Mouse (Mus musculus): ENCODE data around the gene Pde5a. TPM values are rescaled to one million over a fixed set of nuclear protein-coding genes. Genes with fewer than 3 reads are reported as not detected.
A peak's percentile ranks its signal among the peaks of the same experiment; 100 is the strongest.

The Pde5a gene
- 4.2 and 6.1 TPM in 2 replicates for total RNA-seq (2014; rRNA removed; ENCODE audit: low replicate concordance)
- polyA plus RNA-seq (2015; fragmentation: Nextera tagmentation; extraction: Ambion mirVana) = 1.00 and 1.1 TPM in 2 replicates

GRCm38 (mm10) chr3:122728852-122729600, at the start of gene Pde5a:
Gene Pde5a (plus strand): TSS chr3:122728947.
- TF ChIP-seq CTCF (IDR thresholded peaks at IDR 0.05; ENCODE audit: low read depth) (peak; percentile 61), EP300 (IDR thresholded peaks at IDR 0.05; ENCODE audit: low read depth) (no peak)
- peak within 1 kb of the TSS; percentile 83 for H3K27ac ChIP-seq (ENCODE audit: low read depth)
- H3K27me3 ChIP-seq (ENCODE audit: control insufficient read depth, insufficient read depth, low read length) = no peaks in the 10 kb centered on the region
- WGBS = under 1% methylated on average over 49 of the region's 49 CpGs
- H3K9ac ChIP-seq (replicated peaks; ENCODE audit: low read depth, low read length) = peak within 1 kb of the TSS; percentile 64
- H3K9me3 ChIP-seq (replicated peaks; ENCODE audit: control insufficient read depth, low read length) = no peaks in the 10 kb centered on the region
- H3K4me3 ChIP-seq (ENCODE audit: low read depth, low read length) = peak within 1 kb of the TSS; percentile 71
- no peaks in the 10 kb centered on the region for H3K36me3 ChIP-seq (replicated peaks; ENCODE audit: control insufficient read depth, insufficient read depth, low read length)
- DNase-seq (ENCODE audit: low spot score) = peak; percentile 57
- H3K4me2 ChIP-seq (ENCODE audit: low read depth, low read length) = peak within 1 kb of the TSS; percentile 76
- H3K4me1 ChIP-seq (ENCODE audit: control insufficient read depth, insufficient read depth) = no peaks in the 10 kb centered on the region
- ATAC-seq (ENCODE audit: insufficient read depth, low read depth) = peak; percentile 60

- Histone ChIP-seq H3K4me2 (ENCODE audit: low read depth, low read length) (no peak overlapping the region), H3K36me3 (replicated peaks; ENCODE audit: control insufficient read depth, insufficient read depth, low read length) (no peaks in the 10 kb centered on the region), H3K9me3 (replicated peaks; ENCODE audit: control insufficient read depth, low read length) (no peaks in the 10 kb centered on the region), H3K9ac (replicated peaks; ENCODE audit: low read depth, low read length) (no peak overlapping the region), H3K4me3 (ENCODE audit: low read depth, low read length) (no peak overlapping the region), H3K27ac (ENCODE audit: low read depth) (no peak overlapping the region), H3K4me1 (ENCODE audit: control insufficient read depth, insufficient read depth) (no peaks in the 10 kb centered on the region), H3K27me3 (ENCODE audit: control insufficient read depth, insufficient read depth, low read length) (no peaks in the 10 kb centered on the region)
- DNase-seq (ENCODE audit: low spot score) (no peak), ATAC-seq (ENCODE audit: insufficient read depth, low read depth) (no peak)
- WGBS = 77% methylated on average over 3 of the region's 3 CpGs
- TF ChIP-seq EP300 (IDR thresholded peaks at IDR 0.05; ENCODE audit: low read depth) (no peak), CTCF (IDR thresholded peaks at IDR 0.05; ENCODE audit: low read depth) (no peak)
These were observed 47.9 kb upstream of the Pde5a start for GRCm38 (mm10) chr3:122680851-122681250.

DNA sequence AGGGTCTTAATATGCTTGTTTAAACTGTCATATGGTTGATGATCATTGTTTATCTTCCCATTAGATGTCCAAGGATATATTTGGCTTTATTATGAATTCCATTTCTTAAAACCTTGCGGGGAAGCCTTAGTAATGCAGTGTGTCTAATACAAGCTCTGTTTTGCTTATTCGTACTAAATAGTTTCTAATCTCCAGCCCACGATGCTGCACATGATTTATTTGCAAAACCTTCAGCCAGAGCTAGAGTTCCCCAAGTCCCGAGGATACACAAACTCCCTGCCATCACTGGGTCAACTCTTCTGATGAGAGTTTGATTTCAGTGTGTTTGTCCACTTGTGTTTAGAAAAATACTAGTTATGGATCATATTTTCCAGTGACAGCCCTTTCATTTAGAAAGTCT, 46.4 kb upstream of the Pde5a start:
- TF ChIP-seq CTCF (IDR thresholded peaks at IDR 0.05; ENCODE audit: low read depth) = no peak
- no peak for TF ChIP-seq EP300 (IDR thresholded peaks at IDR 0.05; ENCODE audit: low read depth)
- Histone ChIP-seq H3K4me2 (ENCODE audit: low read depth, low read length) (no peak overlapping the region), H3K4me3 (ENCODE audit: low read depth, low read length) (no peak overlapping the region), H3K9me3 (replicated peaks; ENCODE audit: control insufficient read depth, low read length) (no peaks in the 10 kb centered on the region), H3K27me3 (ENCODE audit: control insufficient read depth, insufficient read depth, low read length) (no peaks in the 10 kb centered on the region), H3K36me3 (replicated peaks; ENCODE audit: control insufficient read depth, insufficient read depth, low read length) (no peaks in the 10 kb centered on the region), H3K9ac (replicated peaks; ENCODE audit: low read depth, low read length) (no peak overlapping the region), H3K27ac (ENCODE audit: low read depth) (no peak overlapping the region), H3K4me1 (ENCODE audit: control insufficient read depth, insufficient read depth) (no peaks in the 10 kb centered on the region)
- no peak for ATAC-seq (ENCODE audit: insufficient read depth, low read depth)
- 74% methylated on average over 4 of the region's 4 CpGs for WGBS
- DNase-seq (ENCODE audit: low spot score) = no peak

GRCm38 (mm10) chr3:122684832-122685231, 43.9 kb upstream of the Pde5a start:
- no peak for ATAC-seq (ENCODE audit: insufficient read depth, low read depth)
- H3K4me1 ChIP-seq (ENCODE audit: control insufficient read depth, insufficient read depth) = no peaks in the 10 kb centered on the region
- TF ChIP-seq EP300 (IDR thresholded peaks at IDR 0.05; ENCODE audit: low read depth) (no peak), CTCF (IDR thresholded peaks at IDR 0.05; ENCODE audit: low read depth) (no peak)
- DNase-seq (ENCODE audit: low spot score) = no peak
- H3K4me2 ChIP-seq (ENCODE audit: low read depth, low read length) = no peak overlapping the region
- no peaks in the 10 kb centered on the region for H3K9me3 ChIP-seq (replicated peaks; ENCODE audit: control insufficient read depth, low read length)
- no peaks in the 10 kb centered on the region for H3K36me3 ChIP-seq (replicated peaks; ENCODE audit: control insufficient read depth, insufficient read depth, low read length)
- no peak overlapping the region for H3K27ac ChIP-seq (ENCODE audit: low read depth)
- H3K27me3 ChIP-seq (ENCODE audit: control insufficient read depth, insufficient read depth, low read length) = no peaks in the 10 kb centered on the region
- no peak overlapping the region for H3K9ac ChIP-seq (replicated peaks; ENCODE audit: low read depth, low read length)
- WGBS = 60% methylated on average over 7 of the region's 7 CpGs
- no peak overlapping the region for H3K4me3 ChIP-seq (ENCODE audit: low read depth, low read length)

GRCm38 (mm10) chr3:122693039-122693438, 35.7 kb upstream of the Pde5a start:
- H3K27me3 ChIP-seq (ENCODE audit: control insufficient read depth, insufficient read depth, low read length) = no peaks in the 10 kb centered on the region
- no peak overlapping the region for H3K4me2 ChIP-seq (ENCODE audit: low read depth, low read length)
- TF ChIP-seq CTCF (IDR thresholded peaks at IDR 0.05; ENCODE audit: low read depth) (no peak), EP300 (IDR thresholded peaks at IDR 0.05; ENCODE audit: low read depth) (no peak)
- H3K36me3 ChIP-seq (replicated peaks; ENCODE audit: control insufficient read depth, insufficient read depth, low read length) = no peaks in the 10 kb centered on the region
- WGBS = 63% methylated on average over 3 of the region's 3 CpGs
- H3K4me1 ChIP-seq (ENCODE audit: control insufficient read depth, insufficient read depth) = no peaks in the 10 kb centered on the region
- H3K9ac ChIP-seq (replicated peaks; ENCODE audit: low read depth, low read length) = no peak overlapping the region
- no peaks in the 10 kb centered on the region for H3K9me3 ChIP-seq (replicated peaks; ENCODE audit: control insufficient read depth, low read length)
- ATAC-seq (ENCODE audit: insufficient read depth, low read depth) (no peak), DNase-seq (ENCODE audit: low spot score) (no peak)
- no peak overlapping the region for H3K27ac ChIP-seq (ENCODE audit: low read depth)
- H3K4me3 ChIP-seq (ENCODE audit: low read depth, low read length) = no peak overlapping the region
